Mouse (Mus musculus) lung, postnatal 0 days (tissue): ENCODE results near the gene Lrrn4cl.

ENCODE experiments used
- CTCF ChIP-seq: IDR thresholded peaks from 2 replicates; pipeline ENCODE4 v1.5.1; 2016; ENCODE audit warnings: antibody characterized with exemption, mild to moderate bottlenecking
- EP300 ChIP-seq: IDR thresholded peaks from 2 replicates; pipeline ENCODE4 v1.6.1; 2016; ENCODE audit warnings: antibody characterized with exemption, mild to moderate bottlenecking, control low read depth

- no peak for TF ChIP-seq CTCF
- no peak for TF ChIP-seq EP300
Observed at GRCm38 (mm10) chr19:8806810-8807209, 43.8 kb upstream of the Lrrn4cl start.
